Mouse (Mus musculus) embryonic stem cell, embryonic (primary cell): ENCODE measurements at regions not wholly inside any gene's neighbourhood (a gene's known extent, or its start where the extent isn't known, plus 50 kb on each side); places are given as distances from the start of the nearest gene placed in this dataset.

Experiments
- CTCF ChIA-PET, 4 experiments: fragments of 300-600 bp in 2 of 4; fragments of 350-600 bp in 2 of 4; sonication (Branson Sonifier 250); formaldehyde crosslinking; loops; one replicate each; lab custom pipeline; 2022; ENCODE audit warnings: inconsistent platforms in 2 of 4; lab: Charles Lee
- POLR2A ChIA-PET, 4 experiments: fragments of 300-600 bp in 2 of 4; fragments of 350-600 bp in 2 of 4; sonication (Branson Sonifier 250); formaldehyde crosslinking; loops; one replicate each; lab custom pipeline; 2022; ENCODE audit warnings: antibody characterized with exemption in 4 of 4, inconsistent platforms in 1 of 4; lab: Charles Lee

DNA sequence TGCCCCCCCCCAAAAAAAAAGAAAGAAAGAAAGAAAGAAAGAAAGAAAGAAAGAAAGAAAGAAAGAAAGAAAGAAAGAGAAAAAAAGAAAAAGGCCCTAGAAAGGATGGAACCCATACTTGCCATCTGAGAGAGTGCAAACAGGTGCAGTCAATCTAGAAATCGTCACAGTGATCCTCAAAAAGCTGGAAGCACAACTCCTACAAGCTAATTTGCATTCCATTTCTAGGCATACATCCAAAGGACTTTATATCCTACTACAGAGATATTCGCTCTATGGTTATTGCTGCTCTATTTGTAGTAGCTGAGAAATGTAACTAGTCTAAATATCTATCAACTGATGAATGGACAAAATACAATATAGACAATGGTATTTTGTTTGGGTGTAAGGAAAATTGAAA, 410.2 kb upstream of the Ctnnd2 start:
- ChIA-PET CTCF (interaction anchor here in 2 of 4 experiments (0.6 kb wide), 2 partner anchors 10 to 1843 kb away, joined by 3 to 5 read pairs; no protein-coding TSS in a partner anchor), POLR2A (interaction anchor here in 1 of 4 experiments (0.7 kb wide), 1 partner anchor 24 kb away, joined by 3 read pairs; no protein-coding TSS in a partner anchor)

DNA sequence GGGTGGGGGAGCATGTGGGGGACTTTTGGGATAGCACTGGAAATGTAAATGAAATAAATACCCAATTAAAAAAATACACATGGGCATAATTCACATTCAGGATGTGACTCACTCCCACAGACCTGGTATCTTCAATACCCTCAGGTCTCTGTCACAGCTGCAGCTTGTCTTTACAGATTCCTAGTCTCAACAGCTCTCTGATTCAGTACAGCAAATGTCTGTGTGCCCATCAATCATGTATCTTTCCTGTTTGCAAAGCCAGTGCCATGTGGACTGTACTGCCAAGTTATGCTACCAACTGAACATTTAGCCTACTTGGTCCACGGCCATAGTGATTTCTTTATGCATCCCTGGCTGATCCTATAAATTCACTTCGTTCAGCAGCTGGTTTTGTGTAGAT, 396.0 kb upstream of the Ctnnd2 start:
- POLR2A ChIA-PET: no interaction called here
- CTCF ChIA-PET: no interaction called here

DNA sequence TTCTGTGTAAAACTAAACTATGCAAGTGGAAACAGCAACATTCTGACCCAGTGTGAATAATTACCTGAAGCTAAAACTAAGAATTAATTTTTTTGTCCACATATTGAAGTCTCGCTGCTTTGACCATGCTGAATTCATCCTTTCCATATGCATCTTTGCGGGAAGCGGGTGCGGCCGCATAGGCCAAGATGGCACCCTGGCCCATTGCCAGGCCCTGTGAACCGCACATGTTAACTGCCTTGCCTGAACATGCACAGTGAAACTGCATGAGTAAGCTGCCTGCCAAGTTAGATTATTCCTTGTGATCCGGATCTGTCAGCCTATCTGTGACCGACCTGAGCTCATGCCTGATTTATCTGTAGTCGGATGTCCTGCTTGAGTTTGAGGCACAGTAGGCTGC, 373.8 kb upstream of the Ctnnd2 start:
- POLR2A ChIA-PET: no interaction called here

DNA sequence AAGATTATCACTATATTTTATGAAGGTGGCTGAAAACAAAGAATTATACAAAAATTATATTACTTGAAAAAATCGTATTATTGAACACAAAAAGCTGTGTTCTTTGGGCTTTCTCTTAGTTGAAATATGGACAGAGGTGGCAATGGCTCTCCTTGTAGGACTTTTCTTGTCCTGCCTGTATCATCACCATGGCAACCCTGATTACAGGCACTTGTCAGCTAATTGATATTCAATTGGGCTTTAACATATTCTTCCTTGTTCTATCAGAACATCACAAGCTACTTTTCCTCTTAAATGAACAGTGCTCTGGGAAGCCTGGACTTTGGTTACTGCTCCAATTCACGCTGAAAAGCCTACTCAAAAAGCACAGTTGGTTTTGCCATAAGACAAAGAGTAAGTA, 349.1 kb upstream of the Ctnnd2 start:
- ChIA-PET CTCF (no interaction called here), POLR2A (no interaction called here)

More for the DNA sequence above, 373.8 kb upstream of the Ctnnd2 start:
- CTCF ChIA-PET: no interaction called here

DNA sequence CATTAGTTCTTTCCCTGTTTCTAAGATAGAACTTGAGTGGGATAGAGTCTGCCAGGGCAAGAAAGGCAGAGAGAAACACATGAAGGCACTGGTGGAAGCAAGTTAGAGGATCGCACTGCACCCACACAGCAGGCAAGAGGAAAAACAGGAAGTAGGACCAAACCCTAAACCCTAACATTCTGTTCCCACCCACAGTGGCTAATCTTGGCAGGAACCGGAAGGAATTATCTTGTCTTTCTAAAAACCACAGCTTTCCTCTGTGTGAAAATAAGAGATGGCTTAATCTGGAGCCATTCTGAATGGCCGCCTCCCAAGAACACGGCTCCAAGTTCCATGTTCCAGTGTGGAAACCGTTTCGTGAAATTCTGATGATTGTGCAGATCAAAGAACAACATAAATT, 348.2 kb upstream of the Ctnnd2 start:
- ChIA-PET CTCF (no interaction called here), POLR2A (no interaction called here)

DNA sequence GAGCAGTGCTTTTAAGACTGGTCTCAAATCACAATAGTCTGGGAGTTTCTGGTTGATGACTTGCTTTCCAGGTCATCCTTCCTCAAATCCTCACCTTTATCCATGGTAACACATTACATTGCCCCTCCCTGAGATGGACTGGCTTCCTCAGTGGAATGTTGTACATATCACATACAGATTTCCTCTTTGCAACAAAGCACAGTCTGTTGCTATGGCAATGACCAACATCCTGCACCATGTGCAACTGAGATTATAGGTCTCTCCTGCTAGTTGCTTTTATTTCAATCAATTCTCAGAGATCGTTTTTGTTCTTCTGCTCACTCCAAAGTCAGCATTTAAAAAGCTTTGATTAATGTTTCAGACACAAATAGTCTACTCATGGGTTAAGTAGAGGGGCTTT, 344.3 kb upstream of the Ctnnd2 start:
- POLR2A ChIA-PET: interaction anchor here in 1 of 4 experiments (0.5 to 0.6 kb wide), 2 partner anchors 17 to 228 kb away, joined by 3 to 5 read pairs; no protein-coding TSS in a partner anchor
- CTCF ChIA-PET: no interaction called here

GRCm38 (mm10) chr15:29828570-29828969, 343.8 kb upstream of the Ctnnd2 start:
- ChIA-PET POLR2A (interaction anchor here in 1 of 4 experiments (0.5 kb wide), 1 partner anchor 17 kb away, joined by 3 read pairs; no protein-coding TSS in a partner anchor), CTCF (no interaction called here)
